Mouse (Mus musculus): ENCODE measurements around the gene Taf3.

DNA sequence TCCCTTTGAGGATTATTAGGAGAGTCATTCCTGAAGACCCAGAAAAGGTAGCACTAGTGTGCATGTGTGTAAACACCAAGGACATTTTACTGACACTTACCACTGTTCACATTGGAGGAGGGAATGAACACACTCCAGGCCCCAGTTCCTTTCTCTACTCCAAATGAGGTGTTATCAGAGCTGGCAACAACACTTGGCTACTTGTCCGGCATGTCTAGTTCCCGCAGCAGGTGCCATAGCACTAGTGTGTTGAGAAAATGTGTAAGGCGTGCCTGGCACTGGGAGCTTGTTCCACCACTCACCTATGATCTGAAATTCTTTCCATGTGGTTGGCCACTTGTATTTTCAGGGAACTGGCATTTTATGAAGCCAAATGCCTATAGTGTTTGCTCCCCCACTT lies 77.8 kb downstream of the Taf3 start:
- no peak for TF ChIP-seq HCFC1 (IDR thresholded peaks at IDR 0.05; ENCODE audit: borderline replicate concordance, insufficient read depth, low read length)
- TF ChIP-seq MAFK (IDR thresholded peaks at IDR 0.05; ENCODE audit: insufficient read depth, low read depth, low read length) = no peak

Data from ES-E14 (cell line).